Mouse (Mus musculus) thymus, postnatal 4 days (tissue): Measurements from ENCODE around the gene Taf3.

Source experiments
- DNase-seq: peaks from one replicate; pipeline ENCODE4 v3.0.0; 2021

Gene Taf3

DNA sequence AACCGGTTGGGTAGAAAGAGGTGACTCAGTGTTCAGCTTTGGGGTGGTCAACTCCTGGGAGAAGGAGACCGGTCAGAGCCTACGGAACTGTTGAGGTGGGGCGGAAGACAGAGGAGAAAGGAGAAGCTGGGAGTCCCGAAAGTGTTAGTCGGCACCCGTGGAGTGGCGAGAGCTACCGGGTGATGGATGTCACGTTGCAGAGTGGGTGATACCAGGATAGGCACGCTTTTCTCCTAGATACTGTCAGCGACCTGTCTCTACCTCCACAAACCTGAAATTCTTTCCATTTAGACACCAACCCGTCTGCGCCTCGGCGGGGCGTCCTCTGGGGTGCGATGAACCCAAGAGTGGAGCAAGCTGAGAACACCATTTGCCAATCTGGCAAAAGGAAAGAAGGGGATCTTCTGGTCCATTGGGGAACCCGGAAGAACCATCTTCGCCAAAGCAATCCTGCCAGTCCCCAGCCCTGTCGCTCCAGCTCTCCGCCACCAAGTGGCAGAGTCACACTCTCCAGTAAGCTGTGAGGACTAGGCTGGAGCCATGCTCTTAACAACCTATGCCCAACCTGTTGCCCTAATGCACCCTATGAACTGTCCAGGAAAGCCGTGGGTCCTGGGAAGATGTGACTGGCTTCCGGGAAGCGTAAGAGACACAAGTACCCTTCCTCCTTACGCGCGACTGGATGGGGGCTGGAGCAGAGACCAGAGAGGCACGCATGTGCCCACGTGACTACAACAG, 159.3 kb downstream of the Taf3 start, which contains the start of gene 9230102O04Rik:
TSS of gene 9230102O04Rik (minus strand) at position 628 of the 738 bp plus-strand sequence.
- DNase-seq = peak; percentile 74

DNA sequence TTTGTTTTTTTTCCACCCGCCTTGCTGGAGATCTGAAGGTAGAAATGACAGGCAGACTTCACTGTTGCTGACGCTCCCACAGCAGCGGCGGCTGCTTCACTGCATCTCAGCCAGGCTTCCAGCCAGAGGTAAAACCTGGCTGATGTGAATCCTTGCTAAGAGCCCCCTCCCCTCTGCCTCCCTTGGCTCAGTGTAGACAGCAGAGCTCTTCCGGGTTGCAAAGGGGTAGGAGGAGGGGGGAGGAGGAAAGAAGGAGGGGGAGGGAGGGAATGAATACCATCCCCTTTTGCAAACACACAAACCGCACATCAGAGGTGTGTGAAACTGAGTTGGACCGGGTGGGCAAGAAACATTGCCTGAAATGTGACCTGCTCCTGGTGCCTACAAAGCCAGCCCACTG, 160.8 kb downstream of the Taf3 start:
- no peak for DNase-seq

DNA sequence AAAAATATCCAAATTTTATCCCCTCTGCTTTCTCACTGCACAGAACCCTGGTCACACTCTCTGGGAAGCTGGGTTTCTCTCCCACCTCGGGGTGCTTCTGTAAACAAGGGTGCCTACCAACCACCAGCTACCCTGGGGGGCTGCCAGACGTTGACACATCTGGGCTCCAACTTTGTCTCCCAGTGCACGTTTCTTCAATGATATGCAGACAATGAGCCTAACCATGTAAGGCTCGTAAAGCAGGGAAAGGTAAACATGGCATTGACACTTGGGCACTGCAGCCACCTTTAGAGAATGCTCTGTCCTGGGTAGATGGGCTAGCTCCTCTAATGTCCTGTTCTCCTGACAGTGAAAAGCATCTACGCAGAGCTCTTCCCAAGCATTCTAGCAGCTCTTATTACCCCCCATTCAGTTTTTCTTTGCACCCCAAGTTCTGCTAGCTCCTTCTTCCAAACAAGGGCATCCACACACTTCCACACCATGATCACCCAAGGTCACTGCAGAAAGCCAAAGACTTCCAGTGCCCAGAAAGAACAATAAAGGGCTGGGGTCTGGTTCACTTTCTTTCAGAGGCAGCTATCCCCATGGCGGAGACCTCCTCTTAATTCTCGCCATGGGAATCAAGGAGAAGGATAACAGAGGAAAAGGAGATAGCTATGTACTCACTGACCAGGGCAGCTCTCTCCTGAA, 161.3 kb downstream of the Taf3 start:
- DNase-seq = no peak

DNA sequence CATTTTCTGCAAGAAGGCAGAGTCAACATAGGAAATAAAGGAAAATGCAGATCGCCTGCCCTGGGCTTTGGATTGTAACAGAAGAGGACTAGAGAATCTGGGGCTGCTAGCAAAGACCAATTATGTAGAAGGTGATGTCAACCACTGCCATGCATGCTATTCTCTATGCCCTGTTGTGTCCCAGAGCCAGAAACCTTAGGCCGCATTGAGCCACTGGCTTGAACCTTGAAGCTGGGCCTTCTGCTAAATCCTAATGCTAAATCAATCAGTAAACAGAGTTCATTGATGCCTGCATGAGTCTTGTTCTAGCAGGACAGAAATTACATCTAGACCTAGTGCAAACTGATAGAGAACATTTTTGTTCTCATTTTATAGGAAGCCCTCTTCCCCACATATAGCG, 162.4 kb downstream of the Taf3 start:
- DNase-seq = no peak

DNA sequence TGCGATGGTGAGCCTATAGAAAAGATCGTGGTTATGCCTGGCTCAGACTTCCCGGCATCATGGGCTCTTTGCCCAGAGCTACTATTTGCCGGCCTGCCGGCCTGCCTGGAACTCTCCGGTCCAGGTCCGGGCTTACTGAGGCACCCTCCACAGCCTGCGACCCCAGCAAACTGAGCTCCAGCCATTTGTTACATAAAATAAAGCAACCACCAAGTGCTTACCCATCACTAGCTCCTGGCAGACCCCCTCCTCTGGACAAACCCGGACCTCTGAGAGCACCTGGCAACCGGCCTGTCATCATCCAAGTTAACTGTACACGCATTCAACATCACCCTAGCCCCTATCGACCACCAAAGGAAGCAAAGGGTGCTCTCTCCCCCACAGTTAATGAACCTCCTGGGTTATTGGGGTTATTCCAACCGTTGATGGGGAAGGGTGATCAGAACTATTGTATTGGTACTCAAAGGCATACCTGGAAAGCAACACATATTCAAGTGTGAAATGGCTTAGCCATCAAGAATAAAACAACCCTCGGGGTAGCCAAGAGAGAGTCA, 163.1 kb downstream of the Taf3 start:
- no peak for DNase-seq

DNA sequence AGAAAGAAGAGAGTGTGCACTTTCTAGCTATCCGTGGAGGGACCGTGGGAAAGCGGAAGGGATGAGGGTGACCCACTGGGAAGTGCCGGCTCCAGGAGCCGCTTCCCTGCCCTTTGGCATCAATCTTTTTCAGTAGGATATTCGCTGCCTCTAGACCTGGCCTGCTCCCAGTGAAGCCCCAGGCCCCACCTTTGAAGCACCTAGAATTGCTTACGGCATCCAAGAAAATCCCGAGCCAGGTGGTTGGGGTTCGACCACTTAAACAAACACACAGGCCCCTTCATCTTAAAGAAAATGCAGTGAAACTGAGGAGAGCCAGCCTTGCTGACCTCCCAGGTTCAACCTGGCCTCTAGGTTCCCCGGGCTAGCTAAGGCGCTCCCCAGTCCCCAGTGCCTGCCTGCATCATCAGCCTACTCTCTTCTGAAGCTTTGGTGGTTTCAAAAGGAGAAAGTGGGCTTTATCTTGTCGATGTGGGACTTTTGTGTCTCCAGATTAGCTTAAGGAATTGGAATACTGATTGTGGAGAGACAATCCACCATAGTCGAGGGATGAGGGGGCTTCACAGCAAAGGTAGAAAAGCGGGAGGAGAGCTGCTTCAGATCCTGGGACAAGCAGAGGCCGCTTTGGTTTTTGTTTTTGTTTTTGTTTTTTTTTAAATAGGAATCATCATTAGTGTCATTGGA, 163.7 kb downstream of the Taf3 start:
- no peak for DNase-seq

DNA sequence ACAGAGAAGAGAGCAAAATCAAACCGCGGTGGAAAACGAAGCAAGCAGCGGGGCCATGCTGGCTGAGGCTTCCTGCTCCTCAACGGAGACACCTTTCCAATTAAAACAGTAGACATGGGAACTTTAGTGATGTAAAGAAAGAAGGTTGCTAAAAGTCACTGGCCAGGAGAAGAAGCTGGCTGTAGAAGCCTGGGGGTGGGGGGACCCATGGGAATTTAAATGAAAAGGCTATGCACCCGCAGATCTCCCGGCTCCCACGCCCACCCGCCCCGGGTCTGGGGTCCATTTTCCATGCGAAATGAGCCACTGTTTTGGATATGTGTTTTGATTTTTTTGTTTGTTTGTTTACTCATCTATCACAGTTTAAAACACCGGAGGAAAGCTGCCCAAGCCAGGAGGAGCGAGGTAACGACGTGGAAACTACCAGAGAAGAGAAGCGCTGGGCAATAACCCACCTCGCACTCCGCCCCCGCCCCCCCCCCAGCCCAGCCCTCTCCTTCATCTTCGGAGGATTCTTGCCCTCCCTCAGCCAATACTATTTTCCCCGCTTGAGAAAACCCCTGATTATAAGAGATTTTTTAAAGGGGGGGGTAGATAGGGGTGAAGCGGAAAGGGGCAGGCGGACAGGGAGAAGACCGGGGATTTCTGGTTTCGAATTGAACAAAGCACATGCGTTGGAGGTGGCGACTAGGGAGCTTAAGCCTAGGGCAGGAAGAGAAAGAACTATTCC, 164.4 kb downstream of the Taf3 start:
- DNase-seq = no peak

DNA sequence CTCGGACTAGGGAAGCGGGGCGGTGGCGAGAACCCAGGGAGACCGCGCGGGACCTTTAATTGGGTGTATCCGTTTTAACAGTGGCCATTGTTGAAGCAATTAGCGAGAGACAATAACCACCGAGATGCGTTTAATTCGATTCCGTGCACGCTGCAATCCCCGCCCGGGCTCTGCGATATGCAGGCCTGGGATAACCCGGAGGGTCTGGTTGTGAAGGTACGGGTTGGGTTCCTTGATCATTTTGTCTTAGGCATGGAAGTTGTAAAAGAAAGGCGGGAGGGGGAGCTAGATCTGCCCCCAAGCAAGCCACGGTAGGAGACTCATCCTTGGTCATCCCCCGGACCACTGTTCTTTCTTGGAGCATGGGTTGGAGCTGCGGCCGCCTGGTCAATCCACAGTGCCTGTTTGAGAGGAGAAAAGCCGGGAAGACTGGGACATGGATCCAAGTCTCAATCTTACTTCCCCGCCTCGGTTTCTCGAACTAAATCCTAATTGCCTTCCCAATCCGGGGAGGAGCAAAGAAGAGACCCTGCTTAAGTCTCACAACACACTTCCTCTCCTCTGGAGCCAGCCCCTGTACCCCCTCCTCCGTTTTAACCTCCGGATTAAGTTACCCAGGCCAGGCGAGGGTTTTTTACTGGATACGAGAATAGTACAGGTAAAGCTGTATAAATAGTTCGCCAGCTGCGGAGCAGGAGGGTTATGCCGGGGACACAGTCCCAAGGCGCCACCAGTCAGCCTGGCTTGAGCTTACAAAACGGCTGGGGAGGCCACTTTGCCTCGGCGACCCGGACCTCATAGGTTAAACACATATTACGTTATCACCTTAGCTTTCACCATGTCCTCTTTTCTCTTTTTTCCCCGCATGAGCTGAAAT, 165.2 kb downstream of the Taf3 start:
- peak; percentile 59 for DNase-seq

DNA sequence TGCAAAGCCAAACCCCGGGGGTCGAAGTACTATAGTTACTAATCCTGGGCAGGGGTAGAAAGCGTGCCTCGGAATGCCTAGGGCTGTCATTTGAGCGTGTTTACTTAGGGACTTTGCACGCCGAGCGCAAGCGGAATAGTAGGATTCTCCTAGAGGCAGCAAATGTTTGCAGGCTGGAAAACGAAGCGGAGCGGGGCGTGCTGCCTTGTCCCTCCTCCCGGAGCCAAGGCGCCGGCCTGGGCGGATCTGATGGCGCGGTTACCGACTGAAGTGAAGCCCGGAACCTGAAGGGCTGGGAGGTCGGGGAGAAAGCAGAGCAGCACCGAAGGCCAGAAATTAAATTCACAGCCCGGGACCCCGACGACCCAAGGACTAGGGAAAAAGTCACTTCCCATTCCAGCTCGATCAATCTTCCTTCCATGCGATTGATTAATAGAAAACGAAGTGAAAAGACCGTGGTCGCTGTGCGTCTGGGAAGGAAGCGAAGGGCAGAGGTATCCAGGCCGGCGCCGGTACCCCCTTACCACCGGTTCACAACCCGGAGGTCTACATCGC, 165.9 kb downstream of the Taf3 start:
- peak; percentile 59 for DNase-seq

DNA sequence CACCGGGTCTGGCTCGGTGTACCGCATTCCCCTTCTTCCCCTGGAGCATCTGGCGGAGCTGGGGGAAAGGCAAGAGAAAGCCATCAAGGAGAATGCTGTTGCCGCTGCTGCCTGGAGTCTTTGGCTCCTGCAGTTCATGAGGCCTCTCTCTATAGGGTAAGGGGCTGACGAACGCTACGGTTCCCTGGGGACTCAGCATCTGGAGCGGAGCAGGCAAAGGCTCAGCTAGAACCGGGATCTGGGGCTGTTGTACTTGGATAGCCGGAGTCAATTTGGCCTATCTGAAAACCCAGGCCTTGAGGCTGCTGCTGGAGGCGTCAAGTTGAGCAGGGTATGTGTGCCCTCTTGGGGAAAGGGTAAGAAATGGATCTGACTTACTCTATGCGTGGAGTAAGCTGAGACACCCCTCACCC, 166.8 kb downstream of the Taf3 start:
- peak; percentile 48 for DNase-seq

DNA sequence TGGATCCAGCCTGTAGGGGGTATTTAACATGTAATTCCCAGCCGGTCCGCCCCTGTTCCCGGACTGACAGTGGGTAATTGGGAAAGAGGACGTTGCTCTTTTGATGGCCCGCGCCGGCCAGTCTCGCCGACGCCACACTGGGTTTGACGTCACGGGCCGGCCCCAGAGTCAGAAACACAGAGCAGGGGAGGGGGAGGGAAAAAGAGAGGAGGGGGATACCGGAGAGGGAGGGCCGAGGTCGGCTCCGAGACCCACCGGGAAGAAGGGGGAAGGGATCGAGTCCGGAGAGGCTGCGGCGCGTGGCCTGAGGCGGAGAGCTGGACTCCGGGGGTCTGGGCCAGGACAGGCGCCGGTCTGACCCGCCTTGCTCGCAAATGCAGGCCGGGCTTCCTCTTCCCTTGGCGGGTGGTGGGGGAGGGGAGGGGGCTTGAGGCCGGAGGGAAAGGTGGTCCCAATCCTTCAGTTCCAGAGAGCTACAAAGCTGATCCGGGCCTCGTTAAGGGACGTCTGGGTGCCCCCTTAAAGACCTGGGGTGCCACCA, 167.3 kb downstream of the Taf3 start, which contains the start of gene 4930412O13Rik:
TSS of gene 4930412O13Rik (plus strand) at position 202 of the 541 bp plus-strand sequence.
- DNase-seq = peak; percentile 35

DNA sequence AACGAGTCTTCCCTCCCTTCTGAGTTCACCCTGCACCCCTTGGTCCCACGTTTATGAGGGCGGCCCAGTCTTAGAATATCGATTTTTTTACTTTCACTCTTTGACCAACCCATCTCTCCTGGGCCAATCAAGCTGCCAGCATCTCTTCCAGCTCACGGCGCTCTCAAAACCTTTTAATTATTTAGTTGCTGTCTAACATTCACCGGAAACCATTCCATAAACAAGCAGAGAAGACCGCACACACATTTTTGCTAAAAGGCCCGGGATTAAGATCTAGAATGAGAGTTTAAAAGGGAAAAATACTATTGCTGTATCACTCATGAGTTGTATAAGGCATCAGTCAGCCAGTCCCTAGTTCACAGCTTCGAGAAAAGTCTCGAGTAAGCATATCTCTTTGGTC, 168.1 kb downstream of the Taf3 start:
- no peak for DNase-seq

DNA sequence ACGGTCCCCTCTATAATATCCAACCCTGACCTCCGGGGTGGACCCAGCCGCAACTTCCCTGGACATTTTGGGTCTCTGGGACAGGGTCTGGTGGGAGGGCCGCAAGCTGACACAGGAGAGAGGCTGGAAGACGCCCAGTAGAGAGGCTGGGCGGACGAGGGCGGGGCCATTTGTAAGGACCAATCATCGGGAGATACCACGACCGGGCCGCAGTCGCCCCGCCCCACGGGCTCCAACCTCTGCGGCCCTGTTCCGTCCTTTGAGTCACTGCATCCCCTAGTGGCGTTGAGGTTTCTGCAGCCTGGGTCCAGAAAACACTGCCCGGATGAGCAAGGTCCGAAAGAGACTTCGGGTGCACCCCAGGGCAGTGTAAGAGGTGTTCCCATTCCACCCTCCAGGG, 168.9 kb downstream of the Taf3 start:
- peak; percentile 96 for DNase-seq

DNA sequence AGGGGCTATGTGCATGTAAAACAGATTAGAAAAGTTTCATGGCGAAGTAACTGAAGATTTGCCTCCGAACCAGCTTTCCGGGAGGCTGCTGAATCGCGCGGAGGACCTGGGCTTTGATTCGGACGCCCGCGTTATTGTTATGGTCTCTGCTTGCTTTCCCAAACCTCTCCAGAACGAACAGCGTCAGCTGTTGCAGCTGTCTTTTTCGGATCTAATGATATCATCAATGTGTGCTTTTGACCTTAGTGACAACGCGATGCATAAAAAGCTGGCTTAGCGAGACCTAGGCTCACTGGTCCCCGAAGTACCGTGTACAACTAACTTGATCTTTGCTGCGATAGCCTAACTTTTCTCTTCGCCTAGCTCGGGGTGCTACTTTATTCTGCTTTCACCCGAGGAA, 169.3 kb downstream of the Taf3 start:
- DNase-seq = no peak

DNA sequence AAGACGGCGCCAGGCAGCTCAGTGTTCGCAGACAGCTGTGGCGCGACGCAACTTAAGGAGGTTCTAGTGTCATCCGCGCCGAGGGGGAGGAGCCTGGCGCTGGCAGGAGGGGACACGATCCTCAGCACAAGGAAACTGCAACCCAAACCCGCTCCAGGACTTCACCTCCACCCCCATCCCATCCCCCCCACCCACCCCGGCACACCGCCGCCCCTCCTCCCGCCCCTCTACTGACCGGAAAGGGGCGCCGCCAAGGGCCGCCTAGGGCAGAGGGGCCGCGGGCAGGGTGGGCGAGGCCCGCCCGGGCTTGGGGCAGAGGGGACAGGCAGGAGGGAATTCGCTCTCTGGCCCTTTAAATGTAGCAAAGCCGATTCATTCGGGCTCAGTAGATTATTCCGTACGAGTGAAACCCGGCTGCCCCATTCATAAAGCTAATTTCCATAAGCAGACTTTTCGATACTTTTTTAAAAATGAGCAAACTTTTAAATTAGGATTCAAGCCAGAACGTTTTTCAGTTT, 169.8 kb downstream of the Taf3 start:
- peak; percentile 90 for DNase-seq

DNA sequence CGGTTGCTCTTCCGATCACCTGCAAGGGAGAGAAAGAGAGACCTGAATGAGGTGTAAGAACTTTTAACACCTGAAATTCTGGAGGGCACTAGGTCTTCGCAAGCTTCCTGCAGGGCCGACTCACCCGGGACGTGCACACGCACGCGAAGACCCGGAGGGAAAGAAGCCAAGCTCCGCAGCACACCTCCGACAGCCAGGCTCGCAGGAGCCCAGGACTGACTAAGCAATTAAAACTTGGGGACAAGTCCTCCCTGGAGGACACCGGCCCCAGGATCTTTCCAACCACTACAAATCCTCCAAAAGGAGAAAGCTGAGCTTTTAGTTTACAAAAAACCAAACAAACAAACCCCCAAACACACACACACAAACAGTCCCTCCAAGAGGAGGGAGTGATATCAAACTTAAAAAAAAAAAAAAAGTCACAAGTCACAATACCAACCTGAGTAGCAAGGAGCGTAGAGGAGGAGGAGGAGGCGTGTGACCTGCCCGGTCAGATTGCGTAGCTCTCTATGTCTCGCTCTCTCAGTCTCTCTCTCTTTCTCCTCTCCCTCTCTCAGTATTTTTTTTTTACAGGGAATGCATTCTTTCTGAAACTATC, 170.3 kb downstream of the Taf3 start:
- DNase-seq = peak; percentile 67

DNA sequence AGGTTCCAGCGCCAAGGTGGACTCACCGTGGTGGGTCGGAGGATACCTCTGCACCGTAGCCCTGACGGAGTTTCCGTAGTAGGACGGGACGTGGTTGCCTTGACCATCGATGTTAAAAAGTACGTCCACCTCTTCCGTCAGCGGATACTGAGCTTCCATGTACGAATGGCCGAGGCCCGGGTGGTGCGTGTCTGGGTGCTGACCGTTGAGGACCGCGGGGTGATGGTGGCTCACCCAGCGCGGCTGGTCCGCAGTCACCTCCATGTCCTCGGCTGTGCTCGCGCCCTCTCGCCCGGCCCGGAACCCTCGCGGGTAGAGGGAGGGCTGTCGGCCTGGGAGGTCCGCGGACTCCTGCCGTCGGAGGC, 171.1 kb downstream of the Taf3 start:
- DNase-seq = peak; percentile 69

DNA sequence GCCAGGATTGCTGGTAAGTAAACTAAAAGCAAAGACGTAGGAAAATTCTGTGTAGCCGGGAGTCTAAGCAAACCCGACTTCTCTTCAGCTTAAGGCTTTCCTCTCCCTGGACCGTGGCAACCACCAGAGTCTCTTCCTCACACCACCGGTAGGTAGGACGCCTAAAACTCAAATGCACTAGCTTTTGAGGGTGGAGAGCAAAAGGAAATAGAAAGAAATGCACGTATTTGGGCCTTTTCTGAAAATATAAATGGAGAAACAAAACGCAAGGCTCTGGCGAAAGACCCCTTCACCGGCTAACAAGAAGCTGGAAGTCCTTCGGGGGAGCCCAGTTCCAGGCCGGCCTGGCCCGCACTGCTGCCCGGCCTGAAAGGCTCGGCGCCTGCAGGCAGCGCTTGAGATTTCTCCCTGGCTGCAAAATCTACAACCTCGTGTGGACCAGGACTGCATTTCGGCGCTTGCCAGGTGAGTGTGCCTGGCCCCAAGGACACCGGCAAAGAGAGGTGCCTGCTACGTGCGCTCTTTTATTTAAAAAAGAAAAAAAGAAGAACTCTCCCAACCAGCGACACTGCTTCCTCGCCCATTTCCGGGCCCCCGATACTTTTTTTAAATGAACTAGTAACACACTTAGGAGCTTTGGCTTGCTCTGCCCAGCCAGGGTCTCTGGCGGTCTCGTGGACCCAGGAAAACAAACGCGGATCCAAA, 171.6 kb downstream of the Taf3 start:
- peak; percentile 61 for DNase-seq

DNA sequence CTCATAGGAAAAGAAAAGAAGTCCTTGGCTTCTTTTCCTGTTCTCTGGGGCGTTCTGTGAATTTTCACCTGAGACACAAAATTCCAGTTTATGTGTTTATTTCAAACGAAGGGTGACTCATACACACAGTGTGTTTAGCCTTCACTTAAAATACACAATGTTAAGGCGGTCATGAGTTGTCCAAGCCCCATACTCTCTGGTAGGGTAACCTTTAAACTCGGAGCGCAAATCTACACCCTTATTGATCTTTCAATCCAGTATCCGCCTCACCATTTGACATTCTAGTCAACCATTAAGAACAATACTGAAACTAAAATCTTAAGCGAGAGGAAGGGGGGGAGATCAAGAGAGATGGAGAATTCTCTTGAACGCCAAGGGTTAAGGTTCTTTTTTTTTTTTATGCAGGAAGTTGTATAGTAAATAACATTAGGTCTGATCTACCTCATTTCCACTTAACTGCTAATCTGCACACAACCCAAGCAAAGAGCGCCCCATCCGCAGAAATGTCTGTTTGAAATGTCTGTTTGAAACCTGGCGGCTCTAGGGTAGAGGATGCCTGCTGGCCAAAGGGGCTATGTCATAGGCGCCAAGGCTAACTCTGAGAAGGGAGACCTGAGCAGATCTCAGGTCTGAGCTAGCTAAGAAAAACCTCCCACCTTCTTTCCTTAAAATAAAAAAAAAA, 172.6 kb downstream of the Taf3 start:
- peak; percentile 67 for DNase-seq
